Comparison of ENCODE assay signal across 17 mouse cellular contexts in genomic region chr13:69954171-69954570, GRCm38 (mm10).
"Had no signal": no experiment of that assay in that cellular context is flagged by ENCODE, and none has a peak within 500 bp of the region (broad histone marks: within the 10 kb centered on the region; RNA-seq: fewer than 3 reads in every experiment).

No protein-coding gene starts in this region.

- H3K9me3 ChIP-seq: lung, embryonic 15.5 days; stomach, embryonic 15.5 days had no signal

- H3K4me3 ChIP-seq: lung, embryonic 15.5 days; megakaryocyte, embryonic 14.5 days; midbrain, embryonic 13.5 days; midbrain, embryonic 15.5 days; neural tube, embryonic 12.5 days; stomach, embryonic 15.5 days had no signal

- H3K27ac ChIP-seq: lung, embryonic 15.5 days; macrophage; midbrain, embryonic 13.5 days; midbrain, embryonic 15.5 days; neural tube, embryonic 12.5 days; stomach, embryonic 15.5 days; stomach, postnatal 0 days had no signal

- ATAC-seq: lung, postnatal 0 days; midbrain, embryonic 13.5 days; midbrain, embryonic 15.5 days had no signal

- DNase-seq: lung, adult 2 months; lung, postnatal 14 days; lung, postnatal 36 days; right cerebral cortex, postnatal 14 days; thymus, adult 2 months; thymus, postnatal 25 days; thymus, postnatal 4 days had no signal

- H3K27me3 ChIP-seq: lung, embryonic 15.5 days; megakaryocyte, embryonic 14.5 days; midbrain, embryonic 13.5 days; midbrain, embryonic 15.5 days; neural tube, embryonic 12.5 days; stomach, embryonic 15.5 days had no signal

- H3K9ac ChIP-seq: lung, embryonic 15.5 days; midbrain, embryonic 13.5 days; midbrain, embryonic 15.5 days; neural tube, embryonic 12.5 days; stomach, embryonic 15.5 days had no signal

- H3K4me2 ChIP-seq: lung, embryonic 15.5 days; midbrain, embryonic 11.5 days; midbrain, embryonic 13.5 days; midbrain, embryonic 15.5 days; neural tube, embryonic 12.5 days; stomach, embryonic 15.5 days had no signal

- H3K36me3 ChIP-seq: lung, embryonic 15.5 days; midbrain, embryonic 13.5 days; midbrain, embryonic 15.5 days; neural tube, embryonic 12.5 days; stomach, embryonic 15.5 days had no signal

- H3K4me1 ChIP-seq: lung, embryonic 15.5 days; megakaryocyte, embryonic 14.5 days; midbrain, embryonic 13.5 days; midbrain, embryonic 15.5 days; neural tube, embryonic 12.5 days; stomach, embryonic 15.5 days had no signal
